In the genomic region with DNA sequence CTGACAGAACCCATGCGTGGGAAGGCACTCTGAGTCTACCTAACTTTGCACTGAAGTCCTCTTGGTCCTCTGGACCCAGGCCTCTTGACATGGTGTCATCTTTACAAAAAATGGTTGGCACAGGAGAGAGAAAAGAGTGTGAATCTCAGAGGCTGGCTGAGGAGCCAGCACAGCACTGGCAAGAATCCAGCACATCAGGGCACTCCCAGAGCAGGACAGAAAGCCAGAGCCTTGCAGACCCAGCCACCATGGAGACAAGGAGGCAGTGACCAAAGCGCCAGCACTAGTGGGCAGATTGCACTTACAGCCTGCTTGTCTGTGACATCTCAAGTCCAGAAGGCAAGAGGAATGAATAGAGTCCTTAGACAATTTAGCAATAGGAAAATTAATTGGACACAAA, we compare ENCODE assay signal across 21 mouse cellular contexts.
DNase-seq lines count a peak whose midpoint lies in the region; ATAC-seq lines count a peak whose summit lies in the region.
"Had no signal": no experiment of that assay in that cellular context is flagged by ENCODE, and none has a peak within 500 bp of the region (broad histone marks: within the 10 kb centered on the region; RNA-seq: fewer than 3 reads in every experiment).

No protein-coding gene starts in this region.

- peak; percentile 42 to 59 for DNase-seq in cerebellum, postnatal 10 days
- DNase-seq in cerebellum, adult 18-20 months, result no peak
- DNase-seq in left cerebral cortex, postnatal 4 days, result peak; percentile 47
- no peak for DNase-seq in left cerebral cortex, adult 11 months (ENCODE audit: low spot score)
- DNase-seq in MN1 (ENCODE audit: low spot score), result peak; percentile 10
- DNase-seq in thymus, postnatal 14 days, result no peak
- DNase-seq: adrenal gland, adult 8-10 months; B cell, adult 2 months; cerebellum, adult 11-12 months; cerebellum, adult 9-10 months; cerebellum, postnatal 36 days; embryo, embryonic 11 days; forebrain, postnatal 0 days; gastrocnemius, adult 2 months; gastrocnemius, postnatal 14 days; heart, adult 11 months had no signal

- intact Hi-C loops in left cerebral cortex, postnatal 4 days (cut with DNase I), result no loop called here

- 0 out of 2 replicates have a peak, but pooled peaks have one; percentile 25 for ATAC-seq in erythroid progenitor cell, adult 5-6 weeks (replicated peaks; ENCODE audit: low FRiP score, poor library complexity, severe bottlenecking)
- ATAC-seq: forebrain, embryonic 14.5 days; forebrain, postnatal 0 days; hindbrain, embryonic 16.5 days; inflammation-experienced regulatory T-cells, adult 6 months; intestine, embryonic 16.5 days had no signal

Comparison
In these comparisons a context has a peak if more than half of its experiments do, and no peak if none do; other contexts are left out.
1. DNase-seq: peak in cerebellum, postnatal 10 days (2 of 2), left cerebral cortex, postnatal 4 days (single experiment) and MN1 (single experiment); none in cerebellum, adult 18-20 months (0 of 2), left cerebral cortex, adult 11 months (single experiment) and thymus, postnatal 14 days (single experiment).